Mouse (Mus musculus) lung, adult 2 months (tissue): ENCODE data around the gene Iqca. TPM values are rescaled to one million over a fixed set of nuclear protein-coding genes. Genes with fewer than 3 reads are reported as not detected.
A peak's percentile ranks its signal among the peaks of the same experiment; 100 is the strongest.

ENCODE experiments used
- DNase-seq: peaks from one replicate; pipeline ENCODE4 v3.0.0; 2022
- H3K4me1 ChIP-seq: fragments of 200-500 bp; 2 replicates; pipeline ENCODE4 v1.6.1; 2011; ENCODE audit warnings: low read length; ENCODE audit not compliant: control insufficient read depth, insufficient read depth
- H3K4me3 ChIP-seq: fragments of 200-500 bp; replicated peaks from 2 replicates; pipeline ENCODE3; 2011; ENCODE audit warnings: low read depth, mild to moderate bottlenecking, control low read depth, low read length; ENCODE audit errors: extremely low read depth
- CTCF ChIP-seq: fragments of 200-500 bp; IDR thresholded peaks from 2 replicates; pipeline ENCODE4 v1.5.1; 2011; ENCODE audit warnings: mild to moderate bottlenecking, low read length, control low read depth; ENCODE audit not compliant: insufficient read depth
- POLR2A ChIP-seq: fragments of 200-500 bp; IDR thresholded peaks from 2 replicates; pipeline ENCODE4 v1.6.1; 2011; ENCODE audit warnings: low read depth, mild to moderate bottlenecking, control low read depth, low read length, borderline replicate concordance; ENCODE audit errors: extremely low read depth
- WGBS: fragments of 180-500 bp; shearing (Covaris S2); methylation state at CpG from one replicate; pipeline ENCODE4 v1.1.7; 2018; 5-methylcytosine and 5-hydroxymethylcytosine counted together
- polyA plus RNA-seq: library from polyadenylated mRNA; depleted of rRNA; stranded (reverse); fragments of >200 nt; gene quantifications from 2 replicates; pipeline ENCODE4 v1.2.3, GENCODE M21; 2012

Gene Iqca
- polyA plus RNA-seq, 1 experiment, result 4.1 TPM

DNA sequence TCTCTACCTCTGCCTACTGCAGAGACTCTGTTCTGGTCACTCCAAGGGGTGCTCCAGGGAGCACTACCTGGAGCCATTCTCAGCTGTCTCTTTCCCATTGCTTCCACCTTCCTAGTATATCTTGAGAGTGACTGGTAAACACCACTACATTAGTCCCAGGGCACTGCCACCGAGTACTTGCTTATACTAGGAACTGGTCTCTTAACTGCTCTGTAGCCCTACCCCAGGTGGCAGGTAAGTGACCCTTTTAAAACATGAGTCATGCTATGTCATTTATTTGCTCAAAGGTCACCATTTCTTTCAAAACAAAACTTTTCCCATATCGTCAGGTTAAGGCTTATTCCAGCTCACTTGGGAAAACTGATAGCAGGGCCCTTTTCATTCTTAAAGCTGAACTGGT, 40.5 kb downstream of the Iqca start:
- no peaks in the 10 kb centered on the region for H3K4me1 ChIP-seq
- TF ChIP-seq CTCF (no peak), POLR2A (no peak)
- WGBS, result 70% methylated on average over 2 of the region's 2 CpGs
- no peak for DNase-seq
- H3K4me3 ChIP-seq, result no peak overlapping the region

DNA sequence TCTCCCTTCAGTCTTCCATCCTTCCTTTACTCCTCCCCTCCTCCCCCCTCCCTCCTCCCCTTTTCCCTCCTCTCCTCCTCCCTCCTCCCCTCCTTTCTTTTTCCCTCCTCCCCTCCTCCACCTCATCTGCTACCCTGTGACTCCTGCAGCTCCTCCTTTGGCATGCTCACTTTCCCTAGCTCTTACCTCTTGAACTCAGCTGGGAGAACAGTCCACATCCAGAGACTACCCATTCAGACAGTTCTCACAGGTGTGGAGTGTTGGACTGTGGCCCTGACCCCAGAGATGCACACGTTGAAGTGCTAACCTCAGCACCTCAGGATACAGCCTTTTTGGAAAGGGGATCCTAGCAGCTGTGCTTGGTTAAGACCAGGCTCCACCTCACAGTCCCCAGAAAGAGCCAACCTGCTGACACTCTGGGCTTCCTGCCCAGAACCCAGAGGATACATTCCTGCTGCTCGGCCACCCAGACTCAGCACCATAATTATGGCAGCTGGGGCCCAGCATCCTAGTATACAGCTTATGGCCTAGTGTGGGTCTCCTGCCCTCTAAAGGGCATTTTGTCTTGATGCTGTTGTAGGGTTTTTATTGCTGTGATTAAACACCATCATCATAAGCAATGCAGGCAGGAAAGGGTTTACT, 41.9 kb downstream of the Iqca start:
- 47% methylated on average over 2 of the region's 2 CpGs for WGBS
- H3K4me3 ChIP-seq, result no peak overlapping the region
- H3K4me1 ChIP-seq, result no peaks in the 10 kb centered on the region
- TF ChIP-seq CTCF (no peak), POLR2A (no peak)
- no peak for DNase-seq

DNA sequence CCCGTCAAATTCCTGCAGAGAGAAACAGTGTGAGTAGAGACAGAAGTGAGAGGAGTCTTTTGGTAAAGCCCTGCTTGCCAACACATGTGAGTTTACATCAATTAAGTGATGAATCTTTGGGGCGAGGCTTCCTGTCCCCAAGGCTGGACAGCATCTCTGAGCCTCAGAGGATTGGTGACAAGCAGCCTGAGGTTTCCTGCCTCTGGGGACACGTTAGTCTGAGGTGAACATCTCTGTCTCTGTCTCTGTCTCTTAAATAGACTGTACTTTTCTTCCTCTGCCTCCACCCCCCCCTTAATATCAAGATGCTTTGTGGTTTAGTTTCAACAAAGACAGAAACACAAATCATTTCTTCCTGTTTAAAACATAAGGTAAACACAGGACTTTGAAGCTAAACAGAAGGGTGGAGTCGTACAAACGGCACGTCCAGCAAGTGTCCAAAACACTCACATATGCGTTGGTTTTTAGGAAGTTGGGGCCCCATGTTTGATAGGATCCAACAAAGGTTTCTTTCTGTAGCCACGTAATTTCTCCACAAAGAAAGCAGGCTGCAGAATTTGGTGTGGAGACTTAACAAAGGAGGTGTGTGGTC, 49.2 kb downstream of the Iqca start:
- WGBS, result 32% methylated on average over 8 of the region's 8 CpGs
- H3K4me3 ChIP-seq, result no peak overlapping the region
- no peak for TF ChIP-seq POLR2A
- no peak for TF ChIP-seq CTCF
- no peak for DNase-seq
- H3K4me1 ChIP-seq, result no peaks in the 10 kb centered on the region

DNA sequence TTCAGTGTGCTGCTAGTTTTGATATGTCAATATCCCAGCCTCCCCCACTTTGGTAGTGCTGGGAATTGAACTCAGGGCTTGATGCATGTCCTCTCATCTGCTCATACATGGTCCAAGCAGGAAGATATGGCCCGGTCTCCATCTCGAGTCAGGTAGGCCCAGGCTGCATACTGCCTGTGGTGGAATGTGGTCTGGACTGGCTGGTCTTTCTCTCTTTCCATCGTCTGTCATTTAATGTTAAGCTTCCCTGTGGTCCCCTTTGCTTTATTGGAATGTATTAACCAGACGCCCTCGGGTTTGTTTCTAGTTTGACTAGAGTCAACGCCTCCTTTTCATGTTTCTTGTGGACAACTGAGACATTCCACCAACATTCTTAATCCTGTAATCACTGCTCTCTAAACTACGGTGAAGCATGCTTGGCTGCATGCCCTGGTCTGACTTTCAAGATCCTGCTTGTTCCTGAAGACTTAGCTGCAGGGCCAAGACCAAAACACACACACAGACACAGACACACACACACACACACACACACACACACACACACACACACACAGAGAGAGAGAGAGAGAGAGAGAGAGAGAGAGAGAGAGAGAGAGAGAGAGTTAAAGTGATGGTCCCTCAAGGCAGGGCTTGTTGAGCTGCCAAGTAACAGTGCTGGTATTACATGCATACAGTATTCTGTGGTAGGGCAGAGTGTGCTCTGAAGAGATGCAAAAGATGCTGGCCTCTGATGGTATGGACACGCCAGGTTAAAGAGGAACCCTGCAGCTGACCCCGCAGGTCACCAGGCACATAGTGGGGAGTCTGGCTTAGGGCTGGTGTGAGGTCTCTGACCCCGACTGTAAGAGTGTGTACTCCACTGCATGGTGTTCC, 52.6 kb downstream of the Iqca start:
- TF ChIP-seq CTCF (no peak), POLR2A (no peak)
- DNase-seq, result no peak
- Histone ChIP-seq H3K4me1 (no peaks in the 10 kb centered on the region), H3K4me3 (no peak overlapping the region)
- WGBS, result 58% methylated on average over 10 of the region's 10 CpGs

DNA sequence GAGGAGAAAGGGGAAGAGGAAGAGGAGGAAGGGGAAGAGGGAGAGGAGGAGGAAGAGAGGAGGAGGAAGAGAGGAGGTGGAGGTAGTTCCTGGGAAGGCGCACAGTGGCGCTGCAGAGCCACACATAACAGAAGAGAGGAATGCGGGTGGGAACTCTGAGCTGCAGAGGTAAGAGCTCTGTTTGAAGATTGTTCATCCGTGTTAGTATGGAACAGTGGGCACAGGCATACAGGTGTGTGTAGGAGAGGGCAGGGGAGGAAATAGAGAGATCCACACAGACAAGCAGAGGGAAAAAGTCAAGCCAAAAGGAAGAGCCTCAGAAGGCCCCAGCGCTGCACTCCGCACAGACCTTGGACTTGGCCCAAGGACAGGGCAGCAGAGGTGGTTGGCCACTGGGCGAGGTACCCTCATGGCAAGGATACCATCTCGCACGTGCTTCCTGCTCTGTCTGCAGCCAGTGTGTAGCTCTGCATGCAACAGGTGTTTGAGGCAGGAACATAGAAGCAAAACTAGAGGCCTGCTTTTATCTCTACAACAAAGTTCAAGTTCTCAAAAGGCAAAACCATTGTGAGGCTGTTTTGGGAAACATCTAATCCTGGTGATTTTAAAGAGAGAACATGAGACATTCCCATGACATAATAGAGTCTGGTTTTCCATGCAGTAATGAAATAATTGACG, 60.2 kb downstream of the Iqca start:
- DNase-seq, result no peak
- TF ChIP-seq CTCF (0 out of 2 replicates have a peak, but pooled peaks have one; percentile 14), POLR2A (no peak)
- WGBS, result 75% methylated on average over 10 of the region's 10 CpGs

DNA sequence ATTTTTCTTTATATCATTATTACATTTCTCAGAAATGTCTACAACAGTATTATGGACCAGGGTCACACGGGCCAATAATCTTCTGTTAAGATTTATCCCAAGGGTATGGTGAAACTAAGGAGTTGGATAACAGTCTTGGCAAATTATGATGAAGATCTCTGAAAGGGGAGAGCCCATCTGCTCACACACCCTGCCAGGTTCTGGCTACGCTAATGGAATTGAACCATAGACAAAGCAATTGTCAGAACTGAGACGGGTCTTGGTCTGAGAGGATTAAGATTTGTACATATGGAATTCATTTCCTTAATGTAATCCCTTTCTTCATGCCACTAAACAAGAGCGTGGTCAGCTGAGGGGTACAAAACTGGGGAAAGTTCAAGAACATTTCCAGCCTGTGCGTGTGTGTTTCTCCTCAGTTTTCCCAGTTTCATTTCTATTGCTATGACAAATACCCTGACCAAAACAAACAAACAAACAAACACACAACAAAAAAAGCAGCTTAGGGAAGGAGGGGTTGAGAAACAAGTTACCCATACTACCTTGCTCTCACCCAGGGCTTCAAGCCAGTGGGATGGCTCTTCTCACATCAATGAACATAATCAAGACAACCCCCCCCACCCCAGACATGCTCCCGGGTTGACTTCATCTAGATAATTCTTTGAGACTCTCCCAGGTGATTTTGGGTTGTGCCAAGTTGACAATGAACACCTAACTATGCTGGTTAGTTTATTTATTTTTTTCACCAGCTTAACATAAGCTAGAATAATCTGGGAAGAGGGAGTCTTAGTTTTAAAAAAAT, 64.8 kb downstream of the Iqca start:
- no peak for DNase-seq
- TF ChIP-seq CTCF (no peak), POLR2A (no peak)
- 85% methylated on average over 6 of the region's 6 CpGs for WGBS
- no peak overlapping the region for H3K4me3 ChIP-seq
- H3K4me1 ChIP-seq, result no peaks in the 10 kb centered on the region

More for the DNA sequence above, 60.2 kb downstream of the Iqca start:
- no peaks in the 10 kb centered on the region for H3K4me1 ChIP-seq
- H3K4me3 ChIP-seq, result no peak overlapping the region

DNA sequence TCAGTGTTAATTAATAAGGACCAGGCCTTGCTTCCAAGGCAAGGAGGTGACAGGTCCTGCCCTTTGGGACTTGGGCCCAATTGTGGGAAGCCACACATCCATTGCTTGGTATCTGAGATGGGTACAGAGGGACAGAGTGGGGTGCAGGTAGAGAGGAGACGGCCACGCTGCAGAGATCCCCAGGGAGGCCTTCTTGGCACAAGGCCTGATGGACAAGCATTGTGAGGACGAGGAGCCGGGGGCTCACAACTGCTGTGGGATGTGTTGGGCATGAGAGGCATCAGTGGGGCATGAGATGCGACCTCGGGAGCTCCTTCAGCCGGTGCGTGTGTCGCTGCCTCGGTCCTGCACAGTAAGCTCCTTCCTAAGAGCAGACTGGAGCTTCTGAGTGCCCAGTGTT, 66.7 kb downstream of the Iqca start:
- no peaks in the 10 kb centered on the region for H3K4me1 ChIP-seq
- no peak overlapping the region for H3K4me3 ChIP-seq
- 86% methylated on average over 10 of the region's 10 CpGs for WGBS
- DNase-seq, result no peak
- TF ChIP-seq CTCF (no peak), POLR2A (no peak)

DNA sequence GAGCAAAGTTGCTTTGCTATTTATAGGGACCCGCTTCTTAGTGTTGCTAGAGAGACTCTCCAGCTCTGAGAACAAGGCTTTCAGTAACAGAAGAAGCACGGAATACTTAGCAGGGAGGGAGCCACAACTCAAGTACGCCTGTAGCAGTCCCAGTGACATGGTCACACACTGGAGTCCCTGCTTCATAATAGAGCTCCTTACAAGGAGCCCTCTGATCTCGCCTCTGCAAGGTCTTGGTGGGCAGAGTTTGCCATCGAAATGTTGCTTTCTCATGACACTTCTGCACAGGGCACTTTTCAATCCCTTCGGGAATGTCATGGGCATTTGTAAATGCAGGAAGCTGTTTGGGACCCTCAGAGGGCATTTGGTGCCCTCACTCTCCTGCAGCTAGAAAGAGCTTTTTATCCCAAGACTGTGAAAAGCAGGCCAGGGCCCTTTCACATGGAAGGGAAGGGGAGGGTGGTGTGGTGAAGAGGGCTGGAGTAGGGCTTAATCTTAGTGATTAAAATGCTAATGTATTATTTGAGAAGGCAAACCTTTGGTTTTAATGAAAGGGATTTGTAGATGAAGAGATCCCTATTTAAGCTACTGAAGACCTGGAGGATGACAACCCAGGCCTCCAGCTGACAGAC, 67.6 kb downstream of the Iqca start:
- H3K4me3 ChIP-seq, result no peak overlapping the region
- H3K4me1 ChIP-seq, result no peaks in the 10 kb centered on the region
- no peak for DNase-seq
- TF ChIP-seq POLR2A (no peak), CTCF (no peak)
- 73% methylated on average over 6 of the region's 6 CpGs for WGBS
